Mouse (Mus musculus) embryonic facial prominence, embryonic 11.5 days (tissue): Measurements from ENCODE around the gene Crybg3. TPM values are rescaled to one million over a fixed set of nuclear protein-coding genes. Genes with fewer than 3 reads are reported as not detected.

Source experiments
- ATAC-seq: fragments of 200-750 bp; cut with Nextera tagmentation; replicated peaks from 2 replicates; pipeline ENCODE4 v1.8.0; 2017; ENCODE audit warnings: low read depth; ENCODE audit not compliant: insufficient number of reproducible peaks, low FRiP score, low TSS enrichment
- DNase-seq: peaks from one replicate; pipeline ENCODE4 v3.0.0-alpha.2; 2015; ENCODE audit warnings: low spot score
- H3K27ac ChIP-seq: fragments of 300-500 bp; sonication (generic); replicated peaks from 2 replicates; pipeline ENCODE4 v1.5.1; 2014; ENCODE audit warnings: mild to moderate bottlenecking, low read depth, low read length, control low read depth
- H3K27me3 ChIP-seq: fragments of 300-500 bp; sonication (generic); 2 replicates; pipeline ENCODE4 v1.6.1; 2014; ENCODE audit warnings: mild to moderate bottlenecking, low read length, moderate library complexity, mixed read lengths; ENCODE audit not compliant: control insufficient read depth, insufficient read depth
- H3K36me3 ChIP-seq: fragments of 300-500 bp; sonication (generic); replicated peaks from 2 replicates; pipeline ENCODE4 v1.6.1; 2014; ENCODE audit warnings: low read depth, mild to moderate bottlenecking, low read length, moderate library complexity, mixed read lengths; ENCODE audit not compliant: control insufficient read depth, insufficient read depth
- H3K4me1 ChIP-seq: fragments of 300-500 bp; sonication (generic); 2 replicates; pipeline ENCODE4 v1.6.1; 2014; ENCODE audit warnings: low read length, mixed read lengths; ENCODE audit not compliant: control insufficient read depth, insufficient read depth
- H3K4me2 ChIP-seq: fragments of 300-500 bp; sonication (generic); 2 replicates; pipeline ENCODE4 v1.6.1; 2014; ENCODE audit warnings: low read depth, mild to moderate bottlenecking, control low read depth, low read length, moderate library complexity
- H3K4me3 ChIP-seq: fragments of 300-500 bp; sonication (generic); 2 replicates; pipeline ENCODE4 v1.5.1; 2014; ENCODE audit warnings: low read depth, low read length, control low read depth
- H3K9ac ChIP-seq: fragments of 300-500 bp; sonication (generic); replicated peaks from 2 replicates; pipeline ENCODE4 v1.6.1; 2014; ENCODE audit warnings: mild to moderate bottlenecking, control low read depth, low read length
- H3K9me3 ChIP-seq: fragments of 300-500 bp; sonication (generic); replicated peaks from 2 replicates; pipeline ENCODE4 v1.6.1; 2016; ENCODE audit warnings: mild to moderate bottlenecking, low read length, inconsistent platforms, mixed read lengths; ENCODE audit not compliant: control insufficient read depth
- WGBS: fragments of 180-500 bp; shearing (Covaris S2); extraction: QIAGEN DNeasy Blood & Tissue Kit; methylation state at CpG from one replicate; pipeline ENCODE4 v1.1.7; 2014; 5-methylcytosine and 5-hydroxymethylcytosine counted together
- polyA plus RNA-seq: library from polyadenylated mRNA; unstranded; fragments of >200 nt; fragmentation: Nextera tagmentation; extraction: Ambion mirVana; gene quantifications from 2 replicates; pipeline ENCODE4 v1.2.1, GENCODE M21; 2014

Gene Crybg3
- polyA plus RNA-seq, 1 experiment from 2014 or later = 9.2 TPM

DNA sequence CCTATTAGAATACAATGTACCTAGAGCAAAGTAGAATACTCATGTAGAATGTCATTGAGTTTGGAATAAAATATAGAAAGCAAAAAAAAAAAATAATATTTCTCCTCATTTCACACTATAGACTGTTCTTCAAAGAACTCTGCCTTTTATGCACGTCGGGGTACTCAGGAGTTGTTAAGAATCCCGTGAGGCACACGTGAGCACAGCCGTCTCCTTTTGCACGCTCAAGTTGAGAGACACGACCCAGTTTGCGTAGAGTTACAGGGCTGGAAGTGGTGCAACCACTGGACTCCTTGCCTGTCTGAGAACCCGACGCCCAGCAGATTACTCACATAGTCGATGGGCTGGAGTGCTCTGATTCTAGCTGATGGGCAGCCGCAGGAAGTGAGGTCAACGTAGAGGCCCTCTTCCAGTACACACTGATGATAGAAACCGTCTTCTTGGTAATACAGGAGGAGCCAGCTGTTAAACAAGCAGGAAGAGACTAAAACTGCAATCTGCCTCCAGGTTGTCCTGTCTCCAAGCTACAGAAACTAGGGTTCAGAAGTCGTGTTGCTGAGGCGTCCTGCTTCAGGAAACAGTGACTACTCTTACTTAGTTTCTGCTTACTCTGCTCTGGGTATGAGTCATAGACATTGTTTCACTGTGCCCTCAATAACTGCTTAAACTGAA, 78.9 kb downstream of the Crybg3 start:
- Histone ChIP-seq H3K4me1 (no peaks in the 10 kb centered on the region), H3K9me3 (no peaks in the 10 kb centered on the region)

DNA sequence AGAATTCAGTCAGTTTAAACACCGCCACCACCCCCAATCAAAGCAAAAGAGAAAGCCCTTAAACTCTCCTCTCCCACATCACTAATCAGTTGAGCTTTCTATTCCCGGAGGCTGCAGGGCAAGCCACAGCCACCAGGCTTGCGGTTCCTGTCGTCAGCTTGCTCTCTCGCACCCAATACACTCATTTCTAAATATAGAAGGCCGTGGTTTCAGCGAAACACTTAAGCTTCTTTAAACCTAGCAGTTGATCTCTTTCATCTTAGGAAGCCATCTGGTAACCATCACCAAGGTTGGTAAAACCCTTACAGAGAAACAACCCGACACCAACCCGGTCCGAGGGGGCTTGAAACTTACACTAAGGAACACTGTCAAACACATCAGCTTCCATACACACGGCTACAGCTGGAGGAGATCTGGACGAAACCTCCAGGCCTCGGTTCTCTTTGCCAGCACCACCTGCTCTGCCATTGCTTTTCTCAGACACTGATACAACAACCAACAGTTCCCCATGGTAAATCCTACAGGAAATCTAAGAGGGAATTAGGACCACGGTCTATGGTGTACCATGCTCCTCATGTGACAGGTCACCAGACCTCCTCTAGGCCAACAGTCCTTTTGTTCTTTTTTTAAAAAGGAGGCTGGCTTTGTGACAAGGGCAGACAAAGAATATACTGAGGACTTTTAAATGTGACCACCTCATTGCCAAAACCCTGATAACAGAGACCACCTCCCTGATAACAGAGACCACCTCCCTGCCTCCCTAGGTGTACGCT, 83.1 kb downstream of the Crybg3 start:
- Histone ChIP-seq H3K9me3 (no peaks in the 10 kb centered on the region), H3K4me3 (no peak overlapping the region), H3K9ac (no peak overlapping the region), H3K4me2 (no peak overlapping the region), H3K27me3 (no peaks in the 10 kb centered on the region), H3K4me1 (no peaks in the 10 kb centered on the region), H3K27ac (no peak overlapping the region), H3K36me3 (no peaks in the 10 kb centered on the region)
- DNase-seq (peak; percentile 64), ATAC-seq (peak; percentile 44; the same call in 1 of the 2 replicates)
- 49% methylated on average over 15 of the region's 15 CpGs for WGBS

More for the DNA sequence above, 78.9 kb downstream of the Crybg3 start:
- Histone ChIP-seq H3K9ac (no peak overlapping the region), H3K4me3 (no peak overlapping the region), H3K4me2 (no peak overlapping the region), H3K27me3 (no peaks in the 10 kb centered on the region), H3K36me3 (no peaks in the 10 kb centered on the region), H3K27ac (no peak overlapping the region)
- DNase-seq (no peak), ATAC-seq (no peak)
- WGBS = 79% methylated on average over 16 of the region's 16 CpGs

DNA sequence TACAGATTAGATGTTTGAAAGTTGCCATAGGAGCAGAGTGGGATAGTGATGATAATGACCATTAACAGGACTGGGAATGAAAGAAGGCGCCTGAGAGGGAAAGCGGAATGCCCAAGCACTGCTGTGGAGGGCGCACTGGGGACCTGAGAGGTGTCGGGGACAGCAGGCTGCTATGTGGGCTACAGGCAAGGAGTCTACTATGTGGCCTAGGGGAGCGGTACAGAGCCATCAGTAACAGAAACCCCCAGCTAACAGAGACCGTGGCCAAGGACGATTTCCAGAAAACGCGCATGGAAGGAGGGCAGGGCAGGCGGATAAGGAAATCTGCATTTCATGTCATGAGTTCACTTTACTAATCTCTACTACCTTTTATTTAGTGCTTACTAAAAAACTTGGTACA, 83.8 kb downstream of the Crybg3 start:
- Histone ChIP-seq H3K4me2 (no peak overlapping the region), H3K4me3 (no peak overlapping the region), H3K4me1 (no peaks in the 10 kb centered on the region), H3K27ac (no peak overlapping the region), H3K36me3 (no peaks in the 10 kb centered on the region), H3K27me3 (no peaks in the 10 kb centered on the region), H3K9me3 (no peaks in the 10 kb centered on the region), H3K9ac (no peak overlapping the region)
- DNase-seq = no peak
- 79% methylated on average over 10 of the region's 10 CpGs for WGBS
- no peak for ATAC-seq

DNA sequence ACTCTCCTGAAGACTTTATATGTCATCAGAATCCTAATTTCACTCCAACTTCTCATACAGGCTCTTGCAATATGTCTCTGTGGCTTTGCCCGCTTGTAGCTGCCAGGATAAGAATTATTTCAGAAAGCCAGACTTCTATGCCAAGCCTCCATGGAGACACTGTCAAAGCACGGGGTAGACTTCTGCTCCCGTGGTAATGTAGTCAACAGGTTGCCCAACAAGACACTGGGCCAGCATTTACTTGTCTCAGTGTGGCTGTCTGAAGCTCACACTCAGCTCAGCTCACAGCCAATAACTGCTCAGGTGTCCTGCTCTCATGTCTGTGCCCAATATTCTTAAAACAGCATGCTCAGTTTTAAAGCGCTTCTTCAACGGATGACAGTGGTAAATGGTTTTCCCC, 85.6 kb downstream of the Crybg3 start:
- WGBS = 93% methylated on average over 5 of the region's 5 CpGs
- no peak overlapping the region for H3K9ac ChIP-seq
- no peaks in the 10 kb centered on the region for H3K27me3 ChIP-seq
- H3K4me2 ChIP-seq = no peak overlapping the region
- H3K27ac ChIP-seq = no peak overlapping the region
- no peaks in the 10 kb centered on the region for H3K36me3 ChIP-seq
- H3K4me3 ChIP-seq = no peak overlapping the region
- no peaks in the 10 kb centered on the region for H3K4me1 ChIP-seq
- DNase-seq (no peak), ATAC-seq (no peak)
- H3K9me3 ChIP-seq = no peaks in the 10 kb centered on the region

DNA sequence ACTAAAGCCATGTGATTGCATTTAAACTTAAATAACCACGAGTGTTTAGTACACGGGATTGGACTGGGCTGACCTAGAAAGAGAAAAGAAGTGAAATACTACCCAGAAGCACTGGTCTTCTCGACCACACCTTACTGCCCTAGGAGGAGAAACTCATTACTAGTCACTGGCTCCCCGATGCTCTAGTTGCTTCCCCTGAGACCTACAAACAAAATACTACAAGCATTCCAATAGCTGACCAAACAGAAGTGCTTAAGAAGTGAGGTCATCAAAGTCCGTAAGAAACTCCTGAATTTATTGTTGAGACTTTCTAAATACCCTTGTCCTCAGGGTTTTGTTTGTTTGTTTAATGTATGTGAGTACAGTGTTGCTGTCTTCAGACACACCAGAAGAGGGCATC, 90.9 kb downstream of the Crybg3 start:
- Histone ChIP-seq H3K36me3 (no peaks in the 10 kb centered on the region; the same call in 1 of the 2 replicates), H3K9me3 (no peaks in the 10 kb centered on the region), H3K9ac (no peak overlapping the region), H3K27ac (no peak overlapping the region), H3K4me1 (no peaks in the 10 kb centered on the region), H3K4me2 (no peak overlapping the region), H3K27me3 (no peaks in the 10 kb centered on the region), H3K4me3 (no peak overlapping the region)
- ATAC-seq = no peak
- no peak for DNase-seq
- 90% methylated on average over 5 of the region's 5 CpGs for WGBS

DNA sequence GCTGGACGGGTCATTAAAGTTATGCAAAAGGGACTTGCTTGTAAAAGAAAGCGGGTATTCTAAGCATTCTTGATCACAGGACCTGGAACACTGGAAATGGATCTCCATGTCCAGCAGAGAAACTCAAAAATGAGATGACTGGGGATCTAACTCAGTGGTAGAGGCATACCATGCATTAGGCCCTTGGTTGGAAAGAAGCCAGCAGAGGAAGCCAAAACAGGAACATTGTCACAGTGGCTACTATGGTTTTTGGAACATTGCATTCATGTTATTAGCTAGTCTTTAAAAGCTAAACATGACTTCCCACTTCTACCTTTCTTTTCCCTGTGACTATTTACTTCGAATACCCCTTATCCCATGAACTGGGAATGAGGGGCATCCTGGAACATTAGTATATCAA, 101.6 kb downstream of the Crybg3 start:
- DNase-seq (no peak), ATAC-seq (no peak)
- Histone ChIP-seq H3K4me1 (no peaks in the 10 kb centered on the region), H3K27me3 (no peaks in the 10 kb centered on the region), H3K4me3 (no peak overlapping the region), H3K9ac (no peak overlapping the region), H3K9me3 (no peaks in the 10 kb centered on the region), H3K4me2 (no peak overlapping the region), H3K36me3 (no peaks in the 10 kb centered on the region), H3K27ac (no peak overlapping the region)
- 88% methylated on average over 3 of the region's 3 CpGs for WGBS

DNA sequence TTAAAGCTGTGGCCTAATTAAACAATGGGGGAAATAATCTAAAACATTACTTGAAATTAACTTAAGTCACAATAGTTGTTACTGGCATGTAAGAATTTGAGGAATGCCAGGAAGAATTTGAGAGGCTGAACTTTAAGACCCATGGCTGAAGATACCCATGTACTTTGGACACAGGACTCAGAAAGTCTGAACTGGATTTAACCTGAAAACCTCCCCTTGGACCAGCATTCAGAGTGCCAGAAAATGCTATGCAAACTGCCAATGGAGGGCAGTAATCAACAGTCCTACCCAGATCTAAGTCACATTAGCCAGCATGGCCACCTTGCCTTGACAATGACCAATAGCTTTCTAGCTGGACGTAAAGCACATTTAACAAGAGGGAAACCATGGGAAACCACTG, 102.8 kb downstream of the Crybg3 start:
- H3K36me3 ChIP-seq = no peaks in the 10 kb centered on the region
- H3K27ac ChIP-seq = no peak overlapping the region
- H3K4me2 ChIP-seq = no peak overlapping the region
- 83% methylated on average over 1 of the region's 1 CpGs for WGBS
- no peaks in the 10 kb centered on the region for H3K4me1 ChIP-seq
- ATAC-seq = no peak
- H3K9me3 ChIP-seq = no peaks in the 10 kb centered on the region
- no peak overlapping the region for H3K4me3 ChIP-seq
- no peak overlapping the region for H3K9ac ChIP-seq
- no peak for DNase-seq
- no peaks in the 10 kb centered on the region for H3K27me3 ChIP-seq

DNA sequence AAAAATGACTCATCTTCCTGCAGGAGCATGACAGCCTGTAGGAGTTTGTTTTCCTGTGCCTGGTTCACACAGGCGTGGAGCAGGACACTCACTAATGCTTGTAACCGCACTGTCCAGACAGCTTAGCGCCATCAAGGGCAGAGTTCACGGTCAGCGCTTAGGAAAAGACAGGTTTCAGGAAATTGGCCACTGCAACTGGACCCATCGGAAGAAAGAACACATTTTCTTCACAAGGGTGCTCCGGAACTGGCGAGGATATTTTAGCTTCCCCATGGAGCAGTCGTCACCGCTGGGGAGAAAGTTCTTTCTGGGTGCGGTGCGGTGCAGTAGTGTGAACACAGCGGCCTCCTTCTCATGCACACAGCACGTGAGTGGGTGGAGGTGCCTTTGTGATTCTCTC, 107.6 kb downstream of the Crybg3 start:
- Histone ChIP-seq H3K9me3 (no peaks in the 10 kb centered on the region), H3K36me3 (peaks cover 5% of the 10 kb centered on the region), H3K4me3 (no peak overlapping the region), H3K27ac (no peak overlapping the region), H3K4me2 (no peak overlapping the region), H3K27me3 (no peaks in the 10 kb centered on the region), H3K9ac (no peak overlapping the region), H3K4me1 (no peaks in the 10 kb centered on the region)
- no peak for DNase-seq
- ATAC-seq = no peak
- WGBS = 87% methylated on average over 14 of the region's 14 CpGs
